ENCODE assay signal across 8 mouse cellular contexts in genomic region chr19:8944062-8944461, GRCm38 (mm10). TPM values are rescaled to one million over a fixed set of nuclear protein-coding genes. Genes with fewer than 3 reads are reported as not detected.
A peak's percentile ranks its signal among the peaks of the same experiment; 100 is the strongest.
DNase-seq lines count a peak whose midpoint lies in the region; ATAC-seq and TF ChIP-seq lines count a peak whose summit lies in the region.

No protein-coding gene starts in this region.

- TF ChIP-seq EP300 in liver, embryonic 14.5 days (IDR thresholded peaks at IDR 0.05; ENCODE audit: low read depth): no peak; the same call in 1 of the 2 replicates

- H3K9ac ChIP-seq in forebrain, embryonic 12.5 days: 0 out of 2 replicates have a peak overlapping the region, but pooled peaks have one; percentile 1
- H3K9ac ChIP-seq in liver, embryonic 14.5 days (replicated peaks): peak overlapping the region; percentile 88

- H3K9me3 ChIP-seq in heart, embryonic 10.5 days: no peaks in the 10 kb centered on the region
- no peaks in the 10 kb centered on the region for H3K9me3 ChIP-seq in forebrain, embryonic 12.5 days
- no peaks in the 10 kb centered on the region for H3K9me3 ChIP-seq in liver, embryonic 14.5 days (ENCODE audit: control insufficient read depth, low read length)

- no peak for TF ChIP-seq CTCF in liver, embryonic 14.5 days (IDR thresholded peaks at IDR 0.05; ENCODE audit: low read depth)

- 57% methylated on average over 5 of the region's 5 CpGs for WGBS in heart, embryonic 10.5 days
- 78% methylated on average over 5 of the region's 5 CpGs for WGBS in forebrain, embryonic 12.5 days
- WGBS in liver, embryonic 14.5 days (ENCODE audit: insufficient replicate concordance): 10% methylated on average over 5 of the region's 5 CpGs

- H3K36me3 ChIP-seq in heart, embryonic 10.5 days: peaks cover 56% of the 10 kb centered on the region
- H3K36me3 ChIP-seq in forebrain, embryonic 12.5 days (replicated peaks): peaks cover 53% of the 10 kb centered on the region
- peaks cover 42% of the 10 kb centered on the region for H3K36me3 ChIP-seq in liver, embryonic 14.5 days (replicated peaks; ENCODE audit: control insufficient read depth, insufficient read depth, low read depth)

- peak overlapping the region; percentile 69 for H3K4me2 ChIP-seq in forebrain, embryonic 12.5 days
- peak overlapping the region; percentile 78 for H3K4me2 ChIP-seq in liver, embryonic 14.5 days (ENCODE audit: low read depth)

- peak overlapping the region; percentile 98 for H3K4me3 ChIP-seq in heart, embryonic 10.5 days
- peak overlapping the region; percentile 72; the same call in 1 of the 2 replicates for H3K4me3 ChIP-seq in forebrain, embryonic 12.5 days (replicated peaks)
- H3K4me3 ChIP-seq in liver, embryonic 14.5 days (ENCODE audit: insufficient read depth in 1 of 2, low read depth in 2 of 2, low read length in 2 of 2): peak overlapping the region; percentile 72 to 88

- no peaks in the 10 kb centered on the region for H3K27me3 ChIP-seq in heart, embryonic 10.5 days (ENCODE audit: insufficient read depth, poor library complexity, severe bottlenecking)
- H3K27me3 ChIP-seq in forebrain, embryonic 12.5 days: no peaks in the 10 kb centered on the region
- no peaks in the 10 kb centered on the region for H3K27me3 ChIP-seq in liver, embryonic 14.5 days (ENCODE audit: control insufficient read depth, insufficient read depth, low read length)

- intact Hi-C loops in heart, postnatal 25 days (cut with DNase I): no loop called here
- intact Hi-C loops in left cerebral cortex, postnatal 14 days (cut with DNase I): no loop called here

- DNase-seq in heart, embryonic 10.5 days (ENCODE audit: low spot score): no peak
- no peak for DNase-seq in heart, postnatal 25 days (ENCODE audit: low spot score)
- DNase-seq in CD4-positive helper T cell, adult 2 months (ENCODE audit: low read depth, low spot score): peak; percentile 30
- peak in 2 of 3 experiments; percentile 55 to 57 for DNase-seq in liver, embryonic 14.5 days (ENCODE audit: low read depth in 3 of 3, low spot score in 3 of 3)
- DNase-seq in cerebellum, adult 9-10 months: no peak
- DNase-seq in spleen, postnatal 36 days (ENCODE audit: low spot score in 2 of 2): no peak
- no peak for DNase-seq in left cerebral cortex, postnatal 14 days (ENCODE audit: low spot score in 2 of 2)

- peak overlapping the region; percentile 62 for H3K27ac ChIP-seq in heart, embryonic 10.5 days
- H3K27ac ChIP-seq in forebrain, embryonic 12.5 days: 0 out of 2 replicates have a peak overlapping the region, but pooled peaks have one; percentile 3
- H3K27ac ChIP-seq in liver, embryonic 14.5 days: peak overlapping the region; percentile 93

- H3K4me1 ChIP-seq in heart, embryonic 10.5 days: peaks cover 26% of the 10 kb centered on the region
- H3K4me1 ChIP-seq in forebrain, embryonic 12.5 days: peaks cover 38% of the 10 kb centered on the region
- peaks cover 33 to 37% of the 10 kb centered on the region in 2 experiments for H3K4me1 ChIP-seq in liver, embryonic 14.5 days (replicated peaks; ENCODE audit: control insufficient read depth in 2 of 2, insufficient read depth in 2 of 2, low read length in 1 of 2)

- ATAC-seq in forebrain, embryonic 12.5 days (ENCODE audit: low FRiP score): no peak
- peak; percentile 48 for ATAC-seq in liver, embryonic 14.5 days (ENCODE audit: insufficient read depth)

RNA-seq across cellular contexts. Expression of gene Mta2, which starts 2.4 kb away (rescaled TPM):
- 113 and 140 TPM in 2 replicates for polyA plus RNA-seq in heart, embryonic 10.5 days (2016; fragmentation: Nextera tagmentation; extraction: Ambion mirVana)
- total RNA-seq in heart, postnatal 25 days (2021): 10 to 100 TPM; 29.5 to 32.3 TPM
- 193 and 206 TPM in 2 replicates for polyA plus RNA-seq in forebrain, embryonic 12.5 days (2016; fragmentation: Nextera tagmentation; extraction: Ambion mirVana)
- 18.9 and 23.0 TPM in 2 replicates for polyA plus RNA-seq in liver, embryonic 14.5 days (2012; rRNA removed)
- polyA plus RNA-seq in liver, embryonic 14.5 days (2014; fragmentation: Nextera tagmentation; extraction: Ambion mirVana): 18.5 and 22.8 TPM in 2 replicates
- 10 to 100 TPM; 48.6 to 50.3 TPM for total RNA-seq in left cerebral cortex, postnatal 14 days (2021)

RNA-seq across cellular contexts. Expression of gene Tut1, which starts 9.6 kb away (rescaled TPM):
- 25.7 and 32.8 TPM in 2 replicates for polyA plus RNA-seq in heart, embryonic 10.5 days (2016; fragmentation: Nextera tagmentation; extraction: Ambion mirVana)
- total RNA-seq in heart, postnatal 25 days (2021): 1 to 10 TPM; 7.2 to 8.8 TPM
- 36.9 and 37.0 TPM in 2 replicates for polyA plus RNA-seq in forebrain, embryonic 12.5 days (2016; fragmentation: Nextera tagmentation; extraction: Ambion mirVana)
- polyA plus RNA-seq in liver, embryonic 14.5 days (2012; rRNA removed): 9.3 and 9.5 TPM in 2 replicates
- polyA plus RNA-seq in liver, embryonic 14.5 days (2014; fragmentation: Nextera tagmentation; extraction: Ambion mirVana): 10.0 and 11.5 TPM in 2 replicates
- 10 to 100 TPM; 16.7 to 16.8 TPM for total RNA-seq in left cerebral cortex, postnatal 14 days (2021)

RNA-seq across cellular contexts. Expression of gene Eml3, which starts 14.7 kb away (rescaled TPM):
- 17.4 and 24.4 TPM in 2 replicates for polyA plus RNA-seq in heart, embryonic 10.5 days (2016; fragmentation: Nextera tagmentation; extraction: Ambion mirVana)
- 1 to 10 TPM; 8.9 to 9.1 TPM for total RNA-seq in heart, postnatal 25 days (2021)
- 13.2 and 13.8 TPM in 2 replicates for polyA plus RNA-seq in forebrain, embryonic 12.5 days (2016; fragmentation: Nextera tagmentation; extraction: Ambion mirVana)
- 10.9 and 11.0 TPM in 2 replicates for polyA plus RNA-seq in liver, embryonic 14.5 days (2012; rRNA removed)
- 5.6 and 7.8 TPM in 2 replicates for polyA plus RNA-seq in liver, embryonic 14.5 days (2014; fragmentation: Nextera tagmentation; extraction: Ambion mirVana)
- total RNA-seq in left cerebral cortex, postnatal 14 days (2021): 1 to 10 TPM; 7.4 to 9.0 TPM

RNA-seq across cellular contexts. Expression of gene Rom1, which starts 14.9 kb away (rescaled TPM):
- polyA plus RNA-seq in heart, embryonic 10.5 days (2016; fragmentation: Nextera tagmentation; extraction: Ambion mirVana): 3.2 and 5.2 TPM in 2 replicates
- total RNA-seq in heart, postnatal 25 days (2021): 10 to 100 TPM; 22.0 to 23.6 TPM
- 1.3 and 2.5 TPM in 2 replicates for polyA plus RNA-seq in forebrain, embryonic 12.5 days (2016; fragmentation: Nextera tagmentation; extraction: Ambion mirVana)
- polyA plus RNA-seq in liver, embryonic 14.5 days (2012; rRNA removed): 2.6 and 2.8 TPM in 2 replicates
- 1.4 and 1.8 TPM in 2 replicates for polyA plus RNA-seq in liver, embryonic 14.5 days (2014; fragmentation: Nextera tagmentation; extraction: Ambion mirVana)
- total RNA-seq in left cerebral cortex, postnatal 14 days (2021): 1 to 10 TPM; 3.5 to 4.0 TPM

RNA-seq across cellular contexts. Expression of gene Eef1g, which starts 22.8 kb away (rescaled TPM):
- polyA plus RNA-seq in heart, embryonic 10.5 days (2016; fragmentation: Nextera tagmentation; extraction: Ambion mirVana): 378 and 459 TPM in 2 replicates
- 100 to 1,000 TPM; 241 to 256 TPM for total RNA-seq in heart, postnatal 25 days (2021)
- polyA plus RNA-seq in forebrain, embryonic 12.5 days (2016; fragmentation: Nextera tagmentation; extraction: Ambion mirVana): 365 and 373 TPM in 2 replicates
- polyA plus RNA-seq in liver, embryonic 14.5 days (2012; rRNA removed): 120 and 178 TPM in 2 replicates
- 183 and 201 TPM in 2 replicates for polyA plus RNA-seq in liver, embryonic 14.5 days (2014; fragmentation: Nextera tagmentation; extraction: Ambion mirVana)
- 100 to 1,000 TPM; 188 to 198 TPM for total RNA-seq in left cerebral cortex, postnatal 14 days (2021)

Comparison
In these comparisons a context has a peak if more than half of its experiments do, and no peak if none do; other contexts are left out.
1. DNase-seq: peak in CD4-positive helper T cell, adult 2 months (single experiment) and liver, embryonic 14.5 days (2 of 3); none in heart, embryonic 10.5 days (single experiment), heart, postnatal 25 days (single experiment), cerebellum, adult 9-10 months (single experiment), spleen, postnatal 36 days (0 of 2) and left cerebral cortex, postnatal 14 days (0 of 2).
2. H3K27ac ChIP-seq: peak in every context shown above with its lines; median percentile 93 in liver, embryonic 14.5 days; 62 in heart, embryonic 10.5 days; 3 in forebrain, embryonic 12.5 days.
3. Peak in every context shown above with its lines, with median percentiles within 50 percentile points of each other: H3K4me3 ChIP-seq.